Mouse (Mus musculus) forebrain, embryonic 13.5 days (tissue): ENCODE data around the gene Fcgrt. TPM values are rescaled to one million over a fixed set of nuclear protein-coding genes. Genes with fewer than 3 reads are reported as not detected.

Experiments used
- ATAC-seq: fragments of 200-750 bp; cut with Nextera tagmentation; 2 replicates; pipeline ENCODE4 v1.8.0; 2017
- H3K27ac ChIP-seq: fragments of 300-500 bp; sonication (generic); 2 replicates; pipeline ENCODE4 v1.5.1; 2015; ENCODE audit warnings: inconsistent platforms, mild to moderate bottlenecking, moderate library complexity
- H3K27me3 ChIP-seq: fragments of 300-500 bp; sonication (generic); 2 replicates; pipeline ENCODE4 v1.6.1; 2015; ENCODE audit warnings: mild to moderate bottlenecking, inconsistent platforms
- H3K36me3 ChIP-seq: fragments of 300-500 bp; sonication (generic); 2 replicates; pipeline ENCODE4 v1.6.1; 2015; ENCODE audit warnings: mild to moderate bottlenecking, inconsistent platforms; ENCODE audit not compliant: poor library complexity, severe bottlenecking
- H3K4me1 ChIP-seq: fragments of 300-500 bp; sonication (generic); 2 replicates; pipeline ENCODE4 v1.6.1; 2015; ENCODE audit warnings: inconsistent platforms
- H3K4me2 ChIP-seq: fragments of 300-500 bp; sonication (generic); 2 replicates; pipeline ENCODE4 v1.6.1; 2015; ENCODE audit warnings: inconsistent platforms, mild to moderate bottlenecking, moderate library complexity
- H3K4me3 ChIP-seq: fragments of 300-500 bp; sonication (generic); 2 replicates; pipeline ENCODE4 v1.5.1; 2015; ENCODE audit warnings: mild to moderate bottlenecking, inconsistent platforms
- H3K9ac ChIP-seq: fragments of 300-500 bp; sonication (generic); 2 replicates; pipeline ENCODE4 v1.6.1; 2015; ENCODE audit warnings: mild to moderate bottlenecking, inconsistent platforms
- H3K9me3 ChIP-seq: fragments of 300-500 bp; sonication (generic); replicated peaks from 2 replicates; pipeline ENCODE4 v1.6.1; 2016; ENCODE audit warnings: inconsistent platforms
- WGBS: fragments of 180-500 bp; shearing (Covaris S2); methylation state at CpG from one replicate; pipeline ENCODE4 v1.1.7; 2015; 5-methylcytosine and 5-hydroxymethylcytosine counted together
- polyA plus RNA-seq: library from polyadenylated mRNA; unstranded; fragments of >200 nt; fragmentation: Nextera tagmentation; extraction: Ambion mirVana; gene quantifications from 2 replicates; pipeline ENCODE4 v1.2.1, GENCODE M21; 2015

Fcgrt gene
- polyA plus RNA-seq, 1 experiment from 2014 or later, result 9.9 TPM

DNA sequence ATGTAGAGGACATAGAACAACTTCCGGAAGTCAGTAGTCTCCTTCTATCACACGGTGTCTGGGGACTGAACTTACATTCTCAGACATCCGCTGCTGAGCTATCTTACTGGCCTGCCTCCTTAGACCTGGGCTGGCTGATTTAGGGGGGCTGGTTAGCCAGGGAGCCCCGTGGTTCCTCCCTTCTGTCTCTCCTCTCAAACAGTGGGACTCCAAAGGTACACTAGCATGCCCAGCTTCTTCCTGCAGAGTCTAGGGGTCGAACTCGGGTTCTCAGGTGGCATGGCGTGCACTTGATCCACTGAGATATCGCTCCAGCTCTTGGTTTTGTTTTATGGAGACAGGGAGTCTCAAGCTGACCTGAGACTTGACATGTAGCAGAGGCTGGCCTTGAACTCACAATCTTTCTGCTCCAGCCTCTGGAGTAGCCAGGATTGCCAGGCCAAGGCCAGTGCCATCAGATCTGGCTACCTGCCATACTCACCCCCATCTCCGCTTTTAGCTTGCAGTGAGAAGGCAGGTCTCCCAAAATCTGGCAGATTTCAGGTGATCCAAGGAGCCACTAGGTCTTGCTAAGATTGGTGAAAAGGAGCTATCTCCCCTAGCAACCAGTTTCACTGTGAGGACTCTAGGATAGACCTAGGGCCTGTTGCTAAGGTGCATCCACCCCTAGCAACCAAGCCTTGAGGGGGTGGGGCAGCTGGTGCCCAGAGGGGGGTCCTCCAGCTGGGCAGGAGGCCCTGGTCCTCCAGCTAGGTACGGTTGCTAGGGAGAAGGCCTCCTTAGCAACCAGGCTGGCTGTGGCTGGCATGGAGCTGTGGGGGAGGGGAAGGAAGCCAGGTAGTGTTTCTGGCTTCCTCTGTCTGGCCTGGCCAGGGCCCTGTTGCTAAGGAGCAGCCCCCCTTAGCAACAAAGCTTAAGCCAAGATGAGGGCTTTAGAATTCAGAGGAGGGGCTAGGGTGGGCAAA, 44.8 kb downstream of the Fcgrt start:
- Histone ChIP-seq H3K9ac (peak overlapping the region; percentile 37; the same call in 1 of the 2 replicates), H3K4me1 (peaks cover 32% of the 10 kb centered on the region), H3K27ac (peak overlapping the region; percentile 80), H3K9me3 (no peaks in the 10 kb centered on the region), H3K27me3 (no peaks in the 10 kb centered on the region), H3K4me2 (peak overlapping the region; percentile 5; the same call in 1 of the 2 replicates), H3K4me3 (no peak overlapping the region), H3K36me3 (no peaks in the 10 kb centered on the region)
- 81% methylated on average over 10 of the region's 10 CpGs for WGBS
- no peak for ATAC-seq

DNA sequence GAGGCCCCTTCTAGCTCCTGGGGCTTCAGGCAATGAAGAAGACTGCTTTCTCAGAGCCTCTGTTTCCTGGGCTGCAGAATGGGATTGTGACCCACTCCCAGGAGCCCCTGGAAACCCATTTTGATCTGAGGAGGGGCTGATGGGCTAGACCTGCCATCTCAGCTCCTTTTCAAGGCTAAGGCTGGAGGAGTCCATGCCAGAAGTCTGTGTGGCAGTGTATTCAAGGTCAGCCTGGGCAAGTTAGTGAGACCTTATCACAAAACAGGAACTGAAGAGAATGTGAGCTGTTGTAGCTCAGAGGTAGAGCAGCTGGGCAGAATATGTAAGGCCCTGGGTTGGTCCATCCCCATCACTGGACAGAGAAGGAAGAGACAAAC, 46.7 kb downstream of the Fcgrt start:
- H3K4me1 ChIP-seq, result peaks cover 28% of the 10 kb centered on the region
- H3K27me3 ChIP-seq, result no peaks in the 10 kb centered on the region
- H3K9ac ChIP-seq, result peak overlapping the region; percentile 35; the same call in 1 of the 2 replicates
- ATAC-seq, result no peak
- no peak overlapping the region for H3K4me2 ChIP-seq
- no peak overlapping the region for H3K4me3 ChIP-seq
- H3K36me3 ChIP-seq, result no peaks in the 10 kb centered on the region
- H3K27ac ChIP-seq, result no peak overlapping the region
- no peaks in the 10 kb centered on the region for H3K9me3 ChIP-seq

DNA sequence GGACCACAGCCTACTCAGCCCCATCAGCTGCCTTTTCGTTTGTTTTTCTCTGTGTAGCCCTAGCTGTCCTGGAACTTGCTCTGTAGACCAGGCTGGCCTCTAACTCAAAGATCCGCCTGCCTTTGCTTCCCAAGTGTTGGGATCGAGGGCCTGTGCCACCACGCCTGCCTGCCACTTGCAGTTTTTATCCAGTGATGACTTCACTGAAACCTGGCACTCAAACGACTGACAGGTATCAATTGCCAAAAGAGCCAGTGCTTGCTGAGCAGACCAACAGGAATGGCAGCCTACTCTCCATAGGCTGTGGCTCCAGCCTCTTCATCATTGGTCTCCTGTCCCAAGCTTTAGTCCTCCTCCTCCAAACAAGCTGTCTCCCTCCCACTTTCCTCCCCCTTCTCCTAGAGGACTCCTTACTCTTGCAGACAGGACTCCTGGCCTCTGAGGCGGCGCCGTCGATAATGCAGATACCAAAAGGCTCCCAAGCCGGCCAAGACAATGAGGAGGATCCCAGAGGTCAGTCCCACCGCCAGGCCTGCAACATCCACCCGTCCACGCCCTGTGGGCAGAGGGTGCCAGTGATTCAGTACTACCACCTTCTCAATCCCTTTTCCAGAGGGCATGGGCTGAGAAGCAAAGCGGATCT, 47.2 kb downstream of the Fcgrt start:
- 68% methylated on average over 14 of the region's 14 CpGs for WGBS
- H3K4me2 ChIP-seq, result no peak overlapping the region
- H3K9ac ChIP-seq, result peak overlapping the region; percentile 35; the same call in 1 of the 2 replicates
- H3K9me3 ChIP-seq, result no peaks in the 10 kb centered on the region
- H3K27ac ChIP-seq, result no peak overlapping the region
- peaks cover 28% of the 10 kb centered on the region for H3K4me1 ChIP-seq
- H3K36me3 ChIP-seq, result no peaks in the 10 kb centered on the region
- no peak overlapping the region for H3K4me3 ChIP-seq
- H3K27me3 ChIP-seq, result no peaks in the 10 kb centered on the region
- ATAC-seq, result no peak

DNA sequence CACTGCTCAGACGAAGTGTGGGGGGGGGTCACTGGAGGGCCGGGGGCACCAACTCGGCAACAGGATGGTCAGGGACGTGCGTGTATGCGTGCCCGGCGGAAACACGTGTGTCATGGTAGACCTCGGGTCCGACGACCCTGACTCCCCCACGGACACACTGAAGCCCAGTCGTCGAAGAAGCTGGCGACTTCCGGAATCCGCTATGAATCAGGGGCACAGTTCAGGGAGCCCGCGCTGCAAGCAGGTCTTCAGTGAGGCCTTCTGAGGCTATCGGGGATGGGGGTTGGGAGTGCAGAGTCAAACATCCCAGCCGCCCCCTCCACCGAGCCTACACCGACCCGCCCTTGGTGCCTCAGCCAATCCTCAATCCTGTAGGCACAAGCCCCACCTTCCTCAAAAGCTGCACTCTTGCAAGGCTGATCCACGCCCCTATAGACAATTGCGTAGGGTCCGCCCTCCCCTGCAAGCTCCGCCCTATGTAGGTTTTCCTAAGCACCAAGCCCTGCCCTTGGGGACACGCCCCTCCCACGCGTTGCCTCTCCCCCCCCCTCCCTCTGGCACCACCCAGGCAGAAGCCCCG, 49.6 kb downstream of the Fcgrt start:
- H3K4me1 ChIP-seq, result peaks cover 35% of the 10 kb centered on the region
- H3K9ac ChIP-seq, result peak overlapping the region; percentile 93
- ATAC-seq, result peak; percentile 93
- H3K27ac ChIP-seq, result peak overlapping the region; percentile 100
- no peaks in the 10 kb centered on the region for H3K9me3 ChIP-seq
- under 1% methylated on average over 33 of the region's 33 CpGs for WGBS
- H3K4me3 ChIP-seq, result peak overlapping the region; percentile 93
- H3K27me3 ChIP-seq, result no peaks in the 10 kb centered on the region
- peak overlapping the region; percentile 97 for H3K4me2 ChIP-seq
- peaks cover 14% of the 10 kb centered on the region for H3K36me3 ChIP-seq

DNA sequence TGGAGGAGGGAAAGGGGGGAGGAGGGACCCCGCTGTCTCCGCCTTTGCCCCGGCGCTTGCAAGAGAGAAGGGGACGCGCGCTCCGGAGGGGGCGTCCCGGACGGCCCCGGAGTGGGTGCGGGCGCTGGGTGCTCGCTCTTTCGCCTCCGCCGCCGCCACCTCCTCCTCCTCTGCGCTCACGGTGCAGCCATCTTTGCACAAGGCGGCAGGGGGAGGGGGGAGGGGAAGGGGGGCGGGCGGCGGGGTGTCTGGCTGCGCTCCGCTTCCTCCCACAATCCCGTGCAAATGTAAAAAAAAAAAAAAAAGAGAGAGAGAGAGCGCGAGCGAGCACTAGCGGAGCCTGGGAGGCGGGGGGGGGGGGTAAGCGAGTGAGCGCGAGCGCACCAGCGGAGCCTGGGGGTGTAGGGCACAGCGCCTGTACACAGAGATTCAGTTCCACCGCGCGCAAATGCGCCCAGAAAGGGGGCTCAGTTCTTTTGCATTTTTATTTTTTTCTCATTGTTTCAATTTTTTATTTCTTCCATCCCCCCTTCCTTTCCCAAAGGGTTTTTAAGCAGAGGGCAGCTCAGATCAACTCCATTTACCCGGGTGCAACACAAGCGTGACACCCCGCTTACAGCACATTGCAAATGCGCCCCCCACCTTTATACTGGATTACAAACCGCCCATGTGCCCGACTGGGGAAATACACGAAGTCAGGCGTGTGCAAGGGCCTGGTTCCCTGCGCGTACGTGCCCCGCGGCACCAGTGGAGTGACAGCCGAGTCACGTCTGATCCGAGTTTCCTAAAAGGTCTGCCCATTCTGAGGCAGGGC, 50.3 kb downstream of the Fcgrt start:
- Histone ChIP-seq H3K9ac (peak overlapping the region; percentile 93), H3K4me3 (peak overlapping the region; percentile 93), H3K27ac (peak overlapping the region; percentile 100), H3K27me3 (no peaks in the 10 kb centered on the region), H3K4me1 (peaks cover 28% of the 10 kb centered on the region), H3K9me3 (no peaks in the 10 kb centered on the region), H3K4me2 (peak overlapping the region; percentile 97), H3K36me3 (peaks cover 21% of the 10 kb centered on the region)
- peak; percentile 61 for ATAC-seq
- WGBS, result 1% methylated on average over 36 of the region's 59 CpGs

DNA sequence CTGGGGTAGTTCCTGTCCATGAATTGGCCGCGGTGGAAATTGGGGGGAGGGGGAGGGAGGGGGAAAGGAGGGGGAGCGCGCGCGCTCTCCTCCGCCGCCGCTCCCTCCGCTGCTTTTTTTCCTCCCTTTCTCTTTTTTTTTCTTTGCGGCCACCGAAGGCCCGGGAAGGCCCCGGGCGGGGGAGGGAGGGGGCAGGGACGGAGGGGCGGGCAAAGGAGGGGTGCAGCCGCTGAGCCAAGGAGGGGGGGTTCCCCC, 50.9 kb downstream of the Fcgrt start, which contains the start of gene Prr12:
Gene Prr12, minus strand, starts transcription at position 20 of the 255 bp plus-strand sequence.
- Histone ChIP-seq H3K27me3 (no peaks in the 10 kb centered on the region), H3K4me2 (peak within 1 kb of the TSS; percentile 97), H3K27ac (peak within 1 kb of the TSS; percentile 100), H3K36me3 (peaks cover 26% of the 10 kb centered on the region), H3K4me1 (peaks cover 28% of the 10 kb centered on the region), H3K9me3 (no peaks in the 10 kb centered on the region), H3K9ac (peak within 1 kb of the TSS; percentile 93), H3K4me3 (peak within 1 kb of the TSS; percentile 93)
- 0% methylated on average over 5 of the region's 18 CpGs for WGBS
- ATAC-seq, result no peak

DNA sequence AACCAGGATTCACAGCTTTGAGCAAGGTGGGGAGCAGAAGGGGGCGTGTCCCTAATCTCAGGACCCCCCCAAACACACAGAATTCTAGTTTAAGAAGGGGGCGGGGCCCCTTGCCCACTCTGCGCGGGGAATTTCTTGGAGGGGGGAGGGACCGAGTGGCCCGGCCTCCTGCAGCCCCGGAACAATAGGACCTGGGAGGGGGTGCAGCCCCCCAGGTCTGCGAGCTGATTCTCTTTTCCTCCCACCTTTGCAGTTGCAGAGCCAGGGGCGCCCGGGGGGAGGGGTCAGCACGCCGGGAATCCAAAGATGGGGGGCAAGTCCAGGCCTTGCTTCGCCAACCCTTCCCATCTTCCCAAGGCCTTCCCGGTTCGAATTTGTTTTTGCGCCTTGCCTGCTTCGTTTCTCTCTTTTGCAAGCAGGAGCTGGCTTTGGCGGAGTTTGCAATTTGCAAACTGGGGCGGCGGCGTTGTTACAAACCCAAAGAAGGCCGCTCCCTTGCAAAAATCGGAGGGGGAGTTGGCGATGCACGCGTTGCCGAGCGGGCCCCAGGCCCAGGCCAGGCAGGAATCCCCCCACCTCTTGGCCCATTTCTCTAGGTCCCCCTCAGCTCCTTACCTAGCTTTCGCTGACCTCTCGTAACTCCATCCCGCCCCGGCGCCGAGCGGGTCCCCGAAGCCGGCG, 51.3 kb downstream of the Fcgrt start:
- Histone ChIP-seq H3K4me3 (peak overlapping the region; percentile 93), H3K36me3 (peaks cover 31% of the 10 kb centered on the region), H3K27ac (peak overlapping the region; percentile 100), H3K9ac (peak overlapping the region; percentile 93), H3K4me1 (peaks cover 28% of the 10 kb centered on the region), H3K9me3 (no peaks in the 10 kb centered on the region), H3K27me3 (no peaks in the 10 kb centered on the region), H3K4me2 (peak overlapping the region; percentile 97)
- under 1% methylated on average over 37 of the region's 38 CpGs for WGBS
- no peak for ATAC-seq

DNA sequence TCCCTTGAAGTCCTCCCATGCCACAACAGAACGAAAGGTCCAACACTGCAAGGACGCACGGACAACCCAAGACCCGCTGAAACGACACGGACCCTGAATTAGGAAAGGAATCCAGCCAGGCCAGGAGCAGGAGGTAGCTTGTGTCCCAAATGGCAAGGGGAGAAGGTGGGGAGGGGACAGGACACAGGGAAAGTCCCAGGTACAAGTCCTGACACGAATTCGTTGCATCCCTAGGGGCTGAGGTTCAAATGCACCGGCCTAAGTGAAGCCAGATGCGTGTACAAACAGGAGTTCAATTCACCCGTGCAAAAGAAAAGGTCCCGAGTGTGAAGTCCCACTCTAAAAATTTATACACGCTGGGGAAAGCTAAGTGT, 52.1 kb downstream of the Fcgrt start:
- under 1% methylated on average over 13 of the region's 13 CpGs for WGBS
- ATAC-seq, result no peak
- H3K4me3 ChIP-seq, result peak overlapping the region; percentile 93
- H3K9me3 ChIP-seq, result no peaks in the 10 kb centered on the region
- peak overlapping the region; percentile 93 for H3K9ac ChIP-seq
- peaks cover 30% of the 10 kb centered on the region for H3K4me1 ChIP-seq
- H3K36me3 ChIP-seq, result peaks cover 38% of the 10 kb centered on the region
- H3K4me2 ChIP-seq, result peak overlapping the region; percentile 97
- H3K27ac ChIP-seq, result peak overlapping the region; percentile 100
- no peaks in the 10 kb centered on the region for H3K27me3 ChIP-seq

DNA sequence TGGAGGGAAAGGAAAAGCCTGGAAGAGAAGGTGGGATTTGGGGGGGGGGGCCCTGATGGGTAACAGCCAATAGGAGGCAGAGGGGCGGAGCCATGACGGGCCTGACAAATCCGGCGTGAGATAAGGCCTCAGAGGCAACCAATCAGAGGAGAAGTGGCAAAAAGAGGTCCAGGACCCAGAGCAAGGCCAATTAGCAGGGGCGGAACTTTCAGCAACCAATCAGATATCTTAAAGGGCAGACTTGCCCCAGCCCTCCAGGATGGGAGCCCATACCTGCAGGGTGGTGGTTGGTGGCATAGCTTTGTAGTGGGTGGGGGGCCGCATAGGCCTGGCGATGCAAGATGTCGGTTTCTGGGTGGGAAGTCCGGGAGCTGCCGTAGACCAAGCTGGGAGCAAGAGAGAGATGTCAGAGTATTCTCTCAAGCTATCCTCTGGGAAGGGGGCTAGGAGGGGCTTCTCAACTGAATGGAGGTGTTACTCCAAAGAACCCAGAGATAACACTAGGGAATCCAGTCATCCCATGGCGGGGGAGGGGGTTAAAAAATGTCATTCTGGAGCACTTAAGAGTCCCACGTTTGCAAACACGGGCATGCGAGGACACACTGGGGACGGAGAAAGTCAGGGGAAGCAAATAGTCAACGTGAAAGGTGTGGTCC, 52.6 kb downstream of the Fcgrt start:
- peak; percentile 57 for ATAC-seq
- 1% methylated on average over 16 of the region's 16 CpGs for WGBS
- no peaks in the 10 kb centered on the region for H3K27me3 ChIP-seq
- peak overlapping the region; percentile 93 for H3K4me3 ChIP-seq
- peak overlapping the region; percentile 100 for H3K27ac ChIP-seq
- peak overlapping the region; percentile 97 for H3K4me2 ChIP-seq
- peaks cover 43% of the 10 kb centered on the region for H3K36me3 ChIP-seq
- H3K4me1 ChIP-seq, result peaks cover 31% of the 10 kb centered on the region
- no peaks in the 10 kb centered on the region for H3K9me3 ChIP-seq
- peak overlapping the region; percentile 93 for H3K9ac ChIP-seq

DNA sequence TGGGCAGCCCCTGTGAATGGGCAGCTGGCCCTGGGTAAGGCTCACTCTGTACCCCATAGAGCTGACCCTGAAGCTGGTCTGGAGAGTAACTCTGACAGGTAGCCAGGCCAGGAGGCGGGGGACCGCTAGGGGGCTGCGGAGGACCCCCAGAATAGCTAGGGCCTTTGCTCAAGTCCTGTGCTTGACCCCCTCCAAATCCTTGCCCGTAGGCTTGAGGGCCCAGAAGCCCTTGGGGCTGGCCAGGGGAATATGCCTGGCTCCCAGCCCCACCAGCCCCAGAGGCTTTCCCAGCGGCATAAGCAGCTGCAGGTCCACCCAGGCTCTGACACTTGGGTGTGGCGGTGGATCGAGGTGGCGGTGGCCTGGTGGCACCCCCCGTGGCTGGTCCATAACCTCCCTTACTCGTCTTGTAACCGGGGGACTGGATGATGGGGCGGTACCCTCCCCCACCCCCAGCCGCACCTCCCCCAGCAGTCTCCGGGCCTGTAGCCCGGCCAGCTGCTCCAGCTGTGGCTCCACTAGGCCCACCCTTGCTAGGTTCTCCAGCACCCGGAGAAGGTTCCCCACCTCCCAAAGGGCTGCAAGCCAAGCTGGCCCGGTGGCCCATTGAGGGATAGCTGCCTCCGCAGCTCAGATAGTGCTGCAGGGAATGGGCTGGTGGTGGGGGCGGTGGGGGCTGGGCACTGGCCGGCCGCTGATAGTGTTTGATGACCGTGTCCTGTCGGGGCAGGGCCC, 54.6 kb downstream of the Fcgrt start:
- Histone ChIP-seq H3K4me1 (peaks cover 31% of the 10 kb centered on the region), H3K9ac (no peak overlapping the region), H3K27me3 (no peaks in the 10 kb centered on the region), H3K36me3 (peaks cover 63% of the 10 kb centered on the region), H3K4me2 (no peak overlapping the region), H3K4me3 (no peak overlapping the region), H3K9me3 (no peaks in the 10 kb centered on the region), H3K27ac (no peak overlapping the region)
- 93% methylated on average over 23 of the region's 23 CpGs for WGBS
- ATAC-seq, result no peak
